Mouse (Mus musculus) kidney, embryonic 16.5 days (tissue): ENCODE measurements at regions not wholly inside any gene's neighbourhood (a gene's known extent, or its start where the extent isn't known, plus 50 kb on each side); places are given as distances from the start of the nearest gene placed in this dataset.

Experiments used
- ATAC-seq: fragments of 200-750 bp; cut with Nextera tagmentation; 2 replicates; pipeline ENCODE4 v1.8.0; 2017; ENCODE audit warnings: moderate TSS enrichment; ENCODE audit not compliant: low FRiP score, low TSS enrichment
- H3K27ac ChIP-seq: fragments of 300-500 bp; sonication (generic); 2 replicates; pipeline ENCODE4 v1.5.1; 2014; ENCODE audit warnings: low read length
- H3K27me3 ChIP-seq: fragments of 300-500 bp; sonication (generic); 2 replicates; pipeline ENCODE4 v1.6.1; 2014; ENCODE audit warnings: low read length, control low read depth, mixed read lengths; ENCODE audit not compliant: insufficient read depth
- H3K36me3 ChIP-seq: fragments of 300-500 bp; sonication (generic); 2 replicates; pipeline ENCODE4 v1.6.1; 2014; ENCODE audit warnings: low read length, control low read depth, mixed read lengths; ENCODE audit not compliant: insufficient read depth
- H3K4me1 ChIP-seq: fragments of 300-500 bp; sonication (generic); 2 replicates; pipeline ENCODE4 v1.6.1; 2014; ENCODE audit warnings: low read length, control low read depth, mixed read lengths; ENCODE audit not compliant: insufficient read depth
- H3K4me2 ChIP-seq: fragments of 300-500 bp; sonication (generic); replicated peaks from 2 replicates; pipeline ENCODE4 v1.6.1; 2014; ENCODE audit warnings: low read depth, low read length
- H3K4me3 ChIP-seq: fragments of 300-500 bp; sonication (generic); 2 replicates; pipeline ENCODE4 v1.5.1; 2014; ENCODE audit warnings: mild to moderate bottlenecking, low read length
- H3K9ac ChIP-seq: fragments of 300-500 bp; sonication (generic); replicated peaks from 2 replicates; pipeline ENCODE4 v1.6.1; 2014; ENCODE audit warnings: low read length
- H3K9me3 ChIP-seq: fragments of 300-500 bp; sonication (generic); 2 replicates; pipeline ENCODE4 v1.6.1; 2016; ENCODE audit warnings: low read length, control low read depth
- WGBS: fragments of 180-500 bp; shearing (Covaris S2); extraction: QIAGEN DNeasy Blood & Tissue Kit; methylation state at CpG from one replicate; pipeline ENCODE4 v1.1.7; 2014; 5-methylcytosine and 5-hydroxymethylcytosine counted together

DNA sequence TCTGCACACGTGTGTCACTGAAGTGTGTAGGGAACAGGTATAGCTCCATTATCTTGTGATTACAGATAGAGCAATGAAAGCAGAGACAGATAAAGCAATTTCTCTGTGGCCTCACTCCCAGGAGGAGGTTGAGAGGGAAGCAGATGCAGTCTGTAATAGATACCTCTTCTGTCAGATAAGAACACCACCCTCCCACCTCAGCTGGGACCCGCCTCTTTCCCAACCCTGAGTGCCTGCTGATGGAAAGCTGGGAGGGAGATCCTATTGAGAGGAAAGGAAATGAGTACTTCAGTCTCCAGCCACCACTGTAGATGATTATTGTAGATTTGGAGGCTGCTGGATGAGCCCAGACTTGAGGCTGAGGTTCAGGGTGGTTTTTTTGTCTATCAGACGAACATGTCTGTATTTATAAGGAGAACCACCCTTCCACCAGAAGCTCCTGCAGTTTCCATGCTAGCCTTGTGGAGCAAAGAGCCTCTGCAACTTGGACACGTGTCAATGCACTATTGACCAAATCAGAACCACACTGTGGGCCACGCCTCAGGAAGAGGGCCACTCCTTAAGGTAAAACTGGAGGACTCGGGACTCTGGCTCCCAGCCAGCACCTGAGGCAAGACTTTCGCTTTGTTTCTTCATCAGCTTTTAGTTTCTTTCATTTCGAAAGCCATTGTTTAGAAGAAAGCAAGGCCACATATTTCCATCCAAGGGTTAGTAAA is 55.3 kb upstream of the Plekha5 start:
- H3K4me3 ChIP-seq: no peak overlapping the region
- peaks cover 4% of the 10 kb centered on the region; the same call in 1 of the 2 replicates for H3K9me3 ChIP-seq
- 0 out of 2 replicates have a peak, but pooled peaks have one; percentile 37 for ATAC-seq
- H3K27me3 ChIP-seq: no peaks in the 10 kb centered on the region
- no peaks in the 10 kb centered on the region for H3K4me1 ChIP-seq
- H3K27ac ChIP-seq: no peak overlapping the region
- no peaks in the 10 kb centered on the region for H3K36me3 ChIP-seq
- no peak overlapping the region for H3K4me2 ChIP-seq
- WGBS: 70% methylated on average over 8 of the region's 8 CpGs
- no peak overlapping the region for H3K9ac ChIP-seq

DNA sequence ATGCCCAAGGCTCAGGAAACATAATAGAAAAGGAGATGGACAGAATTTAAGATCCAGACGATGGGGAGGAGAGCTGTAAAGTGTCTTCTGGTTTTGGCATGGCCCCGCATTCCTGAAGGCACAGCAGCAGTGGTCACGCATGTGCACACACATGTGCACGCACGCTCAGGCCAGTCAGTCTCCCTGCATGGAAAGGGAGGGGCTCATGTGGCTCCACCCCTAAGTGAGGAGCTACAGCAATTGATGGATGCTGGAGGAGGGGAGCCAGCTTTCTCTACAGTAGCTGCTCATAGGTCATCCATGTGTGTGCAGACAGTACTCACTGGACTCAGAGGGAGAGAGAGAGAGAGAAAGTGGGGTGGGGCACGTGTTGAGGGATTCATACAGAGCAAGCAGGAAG is 56.6 kb upstream of the Plekha5 start:
- WGBS: 79% methylated on average over 6 of the region's 6 CpGs
- H3K4me3 ChIP-seq: no peak overlapping the region
- no peak overlapping the region for H3K27ac ChIP-seq
- H3K9ac ChIP-seq: no peak overlapping the region
- H3K4me2 ChIP-seq: no peak overlapping the region
- H3K4me1 ChIP-seq: no peaks in the 10 kb centered on the region
- H3K27me3 ChIP-seq: no peaks in the 10 kb centered on the region
- H3K9me3 ChIP-seq: peaks cover 4% of the 10 kb centered on the region; the same call in 1 of the 2 replicates
- H3K36me3 ChIP-seq: no peaks in the 10 kb centered on the region
- no peak for ATAC-seq

GRCm38 (mm10) chr6:140366791-140367190 is 57.1 kb upstream of the Plekha5 start:
- Histone ChIP-seq H3K36me3 (no peaks in the 10 kb centered on the region), H3K4me3 (no peak overlapping the region), H3K4me2 (no peak overlapping the region), H3K9ac (no peak overlapping the region), H3K4me1 (no peaks in the 10 kb centered on the region), H3K27ac (no peak overlapping the region), H3K9me3 (peaks cover 4% of the 10 kb centered on the region; the same call in 1 of the 2 replicates), H3K27me3 (no peaks in the 10 kb centered on the region)
- ATAC-seq: no peak
- WGBS: 53% methylated on average over 3 of the region's 3 CpGs

DNA sequence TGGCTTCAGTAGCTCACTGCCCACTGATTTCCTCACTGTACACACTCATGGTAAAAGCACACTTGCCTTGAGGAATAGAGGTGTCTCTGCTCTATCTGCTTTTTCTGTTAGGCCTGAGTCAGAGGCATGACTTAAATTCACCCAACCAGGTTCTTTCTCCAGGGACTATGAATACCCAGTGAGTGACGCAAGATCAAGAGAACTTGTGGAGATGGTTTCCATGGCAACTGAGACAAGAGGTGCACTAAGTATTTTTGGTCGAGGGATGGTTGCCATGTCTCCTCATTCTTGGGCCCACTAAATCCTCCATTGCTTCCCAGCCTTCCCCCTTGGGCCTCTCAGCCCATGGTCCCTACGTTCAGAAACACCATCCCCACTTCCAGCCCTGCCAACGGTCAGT is 62.9 kb upstream of the Plekha5 start:
- no peak overlapping the region for H3K4me3 ChIP-seq
- H3K36me3 ChIP-seq: no peaks in the 10 kb centered on the region
- no peak overlapping the region for H3K9ac ChIP-seq
- WGBS: 73% methylated on average over 4 of the region's 4 CpGs
- H3K9me3 ChIP-seq: no peaks in the 10 kb centered on the region
- no peaks in the 10 kb centered on the region for H3K27me3 ChIP-seq
- no peak overlapping the region for H3K27ac ChIP-seq
- no peak overlapping the region for H3K4me2 ChIP-seq
- ATAC-seq: no peak
- H3K4me1 ChIP-seq: no peaks in the 10 kb centered on the region

DNA sequence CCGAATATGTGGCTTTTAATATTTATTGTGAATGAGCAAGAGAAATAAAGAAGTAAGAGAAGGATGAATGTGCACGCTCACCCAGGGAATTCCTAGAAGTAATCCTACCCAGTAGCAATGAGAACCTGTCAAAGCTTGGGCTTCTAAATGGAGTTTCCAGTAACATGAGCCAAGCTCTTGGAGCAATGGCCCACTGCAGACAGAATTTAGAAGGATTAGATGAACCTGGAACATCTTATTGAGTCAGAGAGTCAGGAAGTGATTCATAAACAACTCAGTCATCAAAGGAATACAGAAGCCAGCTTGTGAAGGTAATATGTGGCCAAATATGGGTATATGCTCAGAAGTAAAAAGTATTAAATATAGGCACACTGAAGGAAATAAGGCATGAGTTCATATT is 66.0 kb upstream of the Plekha5 start:
- H3K4me1 ChIP-seq: no peaks in the 10 kb centered on the region
- no peaks in the 10 kb centered on the region for H3K36me3 ChIP-seq
- H3K9me3 ChIP-seq: no peaks in the 10 kb centered on the region
- 44% methylated on average over 2 of the region's 2 CpGs for WGBS
- H3K27me3 ChIP-seq: no peaks in the 10 kb centered on the region
- H3K4me3 ChIP-seq: no peak overlapping the region
- no peak overlapping the region for H3K27ac ChIP-seq
- H3K9ac ChIP-seq: no peak overlapping the region
- H3K4me2 ChIP-seq: no peak overlapping the region
- no peak for ATAC-seq

DNA sequence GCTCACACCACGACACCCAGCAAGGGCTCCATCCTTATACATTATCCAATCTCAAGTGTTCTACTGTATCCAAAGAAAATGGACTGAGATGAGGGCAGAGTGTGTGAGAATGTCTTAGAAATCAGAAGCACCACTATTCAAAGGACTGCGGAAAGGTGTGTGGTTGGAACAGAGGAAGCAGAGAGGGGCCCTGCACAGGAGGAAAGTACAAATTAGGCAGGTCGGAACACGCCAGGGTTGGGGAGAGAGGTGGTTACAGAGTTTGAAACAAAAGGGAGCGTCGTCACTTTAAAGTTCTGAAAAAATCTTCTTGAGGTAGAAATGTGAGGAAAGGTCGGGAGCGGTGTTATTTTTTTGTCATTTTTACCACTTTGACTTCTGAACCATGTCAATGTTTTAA is 66.6 kb upstream of the Plekha5 start:
- H3K36me3 ChIP-seq: no peaks in the 10 kb centered on the region
- H3K27ac ChIP-seq: no peak overlapping the region
- no peak for ATAC-seq
- H3K4me2 ChIP-seq: no peak overlapping the region
- WGBS: 39% methylated on average over 8 of the region's 8 CpGs
- H3K9me3 ChIP-seq: no peaks in the 10 kb centered on the region
- H3K9ac ChIP-seq: no peak overlapping the region
- no peak overlapping the region for H3K4me3 ChIP-seq
- H3K27me3 ChIP-seq: no peaks in the 10 kb centered on the region
- no peaks in the 10 kb centered on the region for H3K4me1 ChIP-seq

- 59% methylated on average over 6 of the region's 6 CpGs for WGBS
These were observed 69.8 kb upstream of the Plekha5 start for GRCm38 (mm10) chr6:140354082-140354481.

GRCm38 (mm10) chr6:140353610-140354009 is 70.2 kb upstream of the Plekha5 start:
- no peaks in the 10 kb centered on the region for H3K36me3 ChIP-seq
- 86% methylated on average over 6 of the region's 6 CpGs for WGBS
- ATAC-seq: no peak
- no peak overlapping the region for H3K4me2 ChIP-seq
- H3K9ac ChIP-seq: no peak overlapping the region
- no peaks in the 10 kb centered on the region for H3K4me1 ChIP-seq
- H3K9me3 ChIP-seq: no peaks in the 10 kb centered on the region
- no peaks in the 10 kb centered on the region for H3K27me3 ChIP-seq
- H3K4me3 ChIP-seq: no peak overlapping the region
- no peak overlapping the region for H3K27ac ChIP-seq

More at GRCm38 (mm10) chr6:140354082-140354481, 69.8 kb upstream of the Plekha5 start:
- H3K4me2 ChIP-seq: no peak overlapping the region
- no peak overlapping the region for H3K27ac ChIP-seq
- no peaks in the 10 kb centered on the region for H3K27me3 ChIP-seq
- no peaks in the 10 kb centered on the region for H3K4me1 ChIP-seq
- no peak overlapping the region for H3K9ac ChIP-seq
- no peak for ATAC-seq
- no peaks in the 10 kb centered on the region for H3K36me3 ChIP-seq
- no peak overlapping the region for H3K4me3 ChIP-seq
- H3K9me3 ChIP-seq: no peaks in the 10 kb centered on the region

GRCm38 (mm10) chr6:140351365-140352095 is 72.3 kb upstream of the Plekha5 start:
- Histone ChIP-seq H3K27ac (no peak overlapping the region), H3K4me1 (no peaks in the 10 kb centered on the region), H3K9me3 (no peaks in the 10 kb centered on the region), H3K9ac (no peak overlapping the region), H3K27me3 (no peaks in the 10 kb centered on the region), H3K4me2 (no peak overlapping the region), H3K4me3 (no peak overlapping the region), H3K36me3 (no peaks in the 10 kb centered on the region)
- ATAC-seq: no peak
- 94% methylated on average over 3 of the region's 6 CpGs for WGBS

GRCm38 (mm10) chr6:140348578-140348977 is 75.3 kb upstream of the Plekha5 start:
- Histone ChIP-seq H3K4me2 (no peak overlapping the region), H3K9me3 (no peaks in the 10 kb centered on the region), H3K27ac (no peak overlapping the region), H3K27me3 (no peaks in the 10 kb centered on the region), H3K4me3 (no peak overlapping the region), H3K9ac (no peak overlapping the region), H3K4me1 (0 out of 2 replicates have a peak, but pooled peaks cover 1% of the 10 kb centered on the region), H3K36me3 (no peaks in the 10 kb centered on the region)
- 92% methylated on average over 16 of the region's 16 CpGs for WGBS
- no peak for ATAC-seq
